Mouse (Mus musculus) thymus, adult 2 months (tissue): ENCODE measurements around the gene Mrps5.

Source experiments
- CTCF ChIP-seq: fragments of 200-500 bp; IDR thresholded peaks from 2 replicates; pipeline ENCODE4 v1.5.1; 2012; ENCODE audit warnings: mild to moderate bottlenecking, control low read depth, low read length, moderate library complexity, borderline replicate concordance; ENCODE audit not compliant: control insufficient read depth, poor library complexity, insufficient read depth; ENCODE audit errors: extremely low read depth
- POLR2A ChIP-seq: fragments of 200-500 bp; IDR thresholded peaks from 2 replicates; pipeline ENCODE4 v1.6.1; 2012; ENCODE audit warnings: mild to moderate bottlenecking, low read length, control low read depth, moderate library complexity; ENCODE audit not compliant: control insufficient read depth, poor library complexity, insufficient read depth; ENCODE audit errors: extremely low read depth

- TF ChIP-seq POLR2A (no peak), CTCF (no peak)
These were observed 45.3 kb upstream of the Mrps5 start for GRCm38 (mm10) chr2:127541697-127542096.
